Mouse (Mus musculus) neural tube, embryonic 15.5 days (tissue): ENCODE measurements around the gene Uckl1. TPM values are rescaled to one million over a fixed set of nuclear protein-coding genes. Genes with fewer than 3 reads are reported as not detected.
A peak's percentile ranks its signal among the peaks of the same experiment; 100 is the strongest.

Experiments
- ATAC-seq: fragments of 200-750 bp; cut with Nextera tagmentation; 2 replicates; pipeline ENCODE4 v1.8.0; 2017; ENCODE audit warnings: mild to moderate bottlenecking, moderate TSS enrichment, moderate library complexity; ENCODE audit not compliant: low FRiP score
- H3K27ac ChIP-seq: fragments of 300-500 bp; sonication (generic); replicated peaks from 2 replicates; pipeline ENCODE4 v1.5.1; 2015; ENCODE audit warnings: mild to moderate bottlenecking, inconsistent platforms
- H3K27me3 ChIP-seq: fragments of 300-500 bp; sonication (generic); replicated peaks from 2 replicates; pipeline ENCODE4 v1.6.1; 2015; ENCODE audit warnings: inconsistent platforms
- H3K36me3 ChIP-seq: fragments of 300-500 bp; sonication (generic); 2 replicates; pipeline ENCODE4 v1.6.1; 2015; ENCODE audit warnings: inconsistent platforms
- H3K4me1 ChIP-seq: fragments of 300-500 bp; sonication (generic); 2 replicates; pipeline ENCODE4 v1.6.1; 2015; ENCODE audit warnings: inconsistent platforms
- H3K4me2 ChIP-seq: fragments of 300-500 bp; sonication (generic); 2 replicates; pipeline ENCODE4 v1.6.1; 2015; ENCODE audit warnings: inconsistent platforms, mild to moderate bottlenecking, moderate library complexity
- H3K4me3 ChIP-seq: fragments of 300-500 bp; sonication (generic); replicated peaks from 2 replicates; pipeline ENCODE4 v1.5.1; 2015; ENCODE audit warnings: mild to moderate bottlenecking, inconsistent platforms
- H3K9ac ChIP-seq: fragments of 300-500 bp; sonication (generic); replicated peaks from 2 replicates; pipeline ENCODE4 v1.6.1; 2015; ENCODE audit warnings: mild to moderate bottlenecking, inconsistent platforms
- H3K9me3 ChIP-seq: fragments of 300-500 bp; sonication (generic); replicated peaks from 2 replicates; pipeline ENCODE4 v1.6.1; 2016; ENCODE audit warnings: inconsistent platforms
- WGBS: fragments of 180-500 bp; shearing (Covaris S2); methylation state at CpG from one replicate; pipeline ENCODE4 v1.1.7; 2015; ENCODE audit warnings: mixed read lengths; 5-methylcytosine and 5-hydroxymethylcytosine counted together
- polyA plus RNA-seq: library from polyadenylated mRNA; unstranded; fragments of >200 nt; fragmentation: Nextera tagmentation; extraction: Ambion mirVana; gene quantifications from 2 replicates; pipeline ENCODE4 v1.2.1, GENCODE M21; 2015

The Uckl1 gene
- polyA plus RNA-seq, 1 experiment from 2014 or later: 66.7 TPM

DNA sequence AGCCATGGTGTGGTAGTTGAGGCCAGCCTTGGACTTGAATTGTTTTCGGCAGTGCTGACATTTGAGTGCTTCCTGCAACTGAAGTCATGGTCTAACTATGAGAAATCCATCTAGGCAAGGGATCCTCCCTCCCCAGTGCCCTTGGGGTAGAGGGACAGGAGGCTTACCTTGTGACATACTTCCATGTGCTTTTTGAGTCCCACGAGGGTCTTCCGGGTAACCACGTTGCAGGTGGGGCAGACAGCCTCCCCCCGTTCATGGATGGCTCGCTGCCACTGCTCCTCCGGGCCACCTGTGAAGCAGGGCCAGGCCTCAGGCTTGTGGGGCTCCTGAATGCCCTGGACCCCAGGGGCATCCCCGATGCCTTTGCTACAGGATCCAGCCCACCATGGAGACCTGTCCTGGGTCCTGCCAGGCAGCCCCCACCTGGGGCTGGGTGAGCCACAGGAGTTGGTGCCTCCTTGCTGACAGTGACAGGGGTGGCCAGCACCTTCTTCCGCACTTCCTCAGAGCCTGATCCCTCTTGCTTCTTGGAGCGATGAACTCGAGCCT is 3.6 kb upstream of the Uckl1 start:
- H3K4me1 ChIP-seq: peaks cover 28% of the 10 kb centered on the region
- peaks cover 73% of the 10 kb centered on the region for H3K36me3 ChIP-seq
- no peak overlapping the region for H3K4me3 ChIP-seq
- no peak overlapping the region for H3K4me2 ChIP-seq
- 95% methylated on average over 11 of the region's 11 CpGs for WGBS
- no peak overlapping the region for H3K9ac ChIP-seq
- H3K9me3 ChIP-seq: no peaks in the 10 kb centered on the region
- no peaks in the 10 kb centered on the region for H3K27me3 ChIP-seq
- H3K27ac ChIP-seq: no peak overlapping the region
- no peak for ATAC-seq

DNA sequence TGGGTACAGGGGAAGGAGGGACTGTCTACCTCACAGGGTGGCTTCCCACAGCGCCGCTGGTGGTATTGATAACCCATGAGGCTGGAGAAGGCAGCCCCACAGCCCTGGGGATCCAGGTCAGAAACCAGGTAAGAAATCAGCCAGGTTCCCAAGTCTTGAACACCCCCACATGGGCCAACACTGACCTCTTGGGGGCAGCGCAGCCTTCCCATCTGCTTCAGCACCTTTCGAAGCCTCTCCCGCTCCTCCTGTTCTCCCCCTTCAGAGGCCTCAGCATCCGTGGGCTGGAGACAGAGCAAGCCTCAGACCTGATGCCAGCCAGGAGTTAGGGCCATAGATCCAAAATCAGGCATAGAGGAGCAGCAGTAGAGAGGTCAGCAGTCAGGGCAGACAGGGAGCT is 3.1 kb upstream of the Uckl1 start:
- no peak for ATAC-seq
- H3K36me3 ChIP-seq: peaks cover 76% of the 10 kb centered on the region
- no peak overlapping the region for H3K9ac ChIP-seq
- no peaks in the 10 kb centered on the region for H3K9me3 ChIP-seq
- H3K4me1 ChIP-seq: peaks cover 23% of the 10 kb centered on the region
- 89% methylated on average over 6 of the region's 6 CpGs for WGBS
- H3K27ac ChIP-seq: no peak overlapping the region
- no peak overlapping the region for H3K4me2 ChIP-seq
- no peaks in the 10 kb centered on the region for H3K27me3 ChIP-seq
- no peak overlapping the region for H3K4me3 ChIP-seq

DNA sequence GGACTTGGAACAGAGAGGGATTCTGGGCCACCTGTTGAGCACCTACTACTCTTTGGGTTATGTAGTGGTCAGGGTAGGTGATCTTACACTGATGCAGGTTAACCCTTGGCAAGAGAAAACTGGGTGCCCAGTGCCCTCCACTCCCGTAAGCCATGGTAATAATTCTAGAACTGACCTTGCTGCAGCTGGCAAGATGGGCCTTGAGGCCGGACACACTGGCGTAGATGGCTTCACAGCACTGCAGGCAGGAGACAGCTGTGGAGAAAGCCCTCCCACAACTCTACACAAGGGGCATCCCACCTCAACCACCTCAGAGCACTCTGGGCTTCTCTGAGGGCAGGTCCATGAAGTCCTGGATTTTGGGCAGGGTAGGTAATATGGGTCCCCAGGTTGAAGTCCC is 1.4 kb upstream of the Uckl1 start:
- no peak for ATAC-seq
- peaks cover 76% of the 10 kb centered on the region for H3K36me3 ChIP-seq
- H3K9me3 ChIP-seq: no peaks in the 10 kb centered on the region
- WGBS: 98% methylated on average over 3 of the region's 3 CpGs
- H3K9ac ChIP-seq: no peak overlapping the region
- H3K4me2 ChIP-seq: no peak overlapping the region
- peaks cover 29% of the 10 kb centered on the region for H3K4me1 ChIP-seq
- H3K4me3 ChIP-seq: no peak overlapping the region
- no peaks in the 10 kb centered on the region for H3K27me3 ChIP-seq
- no peak overlapping the region for H3K27ac ChIP-seq

DNA sequence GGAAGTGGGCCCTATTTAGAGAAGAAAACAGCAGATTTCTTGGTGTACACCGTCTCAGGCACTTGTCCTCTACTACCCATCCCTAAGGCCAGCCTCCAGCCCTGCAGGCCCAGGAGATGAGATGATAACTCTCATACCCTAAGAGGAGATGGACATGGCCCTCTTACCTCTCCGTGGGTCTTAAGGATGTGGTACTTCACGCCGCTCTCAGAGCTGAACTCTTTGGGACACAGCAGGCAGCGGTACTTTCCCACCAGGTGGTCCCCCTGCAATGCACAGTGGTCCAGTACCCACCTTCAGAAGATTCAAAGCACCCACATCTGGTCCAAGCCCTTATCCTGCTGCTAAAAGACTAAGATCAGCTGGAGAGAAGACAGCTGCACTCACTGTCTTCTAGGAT is 814 bp upstream of the Uckl1 start:
- no peak for ATAC-seq
- no peak overlapping the region for H3K4me2 ChIP-seq
- no peaks in the 10 kb centered on the region for H3K27me3 ChIP-seq
- H3K9ac ChIP-seq: no peak overlapping the region
- peaks cover 72% of the 10 kb centered on the region for H3K36me3 ChIP-seq
- H3K27ac ChIP-seq: no peak overlapping the region
- WGBS: 92% methylated on average over 5 of the region's 5 CpGs
- H3K9me3 ChIP-seq: no peaks in the 10 kb centered on the region
- H3K4me3 ChIP-seq: no peak overlapping the region
- H3K4me1 ChIP-seq: peaks cover 29% of the 10 kb centered on the region

DNA sequence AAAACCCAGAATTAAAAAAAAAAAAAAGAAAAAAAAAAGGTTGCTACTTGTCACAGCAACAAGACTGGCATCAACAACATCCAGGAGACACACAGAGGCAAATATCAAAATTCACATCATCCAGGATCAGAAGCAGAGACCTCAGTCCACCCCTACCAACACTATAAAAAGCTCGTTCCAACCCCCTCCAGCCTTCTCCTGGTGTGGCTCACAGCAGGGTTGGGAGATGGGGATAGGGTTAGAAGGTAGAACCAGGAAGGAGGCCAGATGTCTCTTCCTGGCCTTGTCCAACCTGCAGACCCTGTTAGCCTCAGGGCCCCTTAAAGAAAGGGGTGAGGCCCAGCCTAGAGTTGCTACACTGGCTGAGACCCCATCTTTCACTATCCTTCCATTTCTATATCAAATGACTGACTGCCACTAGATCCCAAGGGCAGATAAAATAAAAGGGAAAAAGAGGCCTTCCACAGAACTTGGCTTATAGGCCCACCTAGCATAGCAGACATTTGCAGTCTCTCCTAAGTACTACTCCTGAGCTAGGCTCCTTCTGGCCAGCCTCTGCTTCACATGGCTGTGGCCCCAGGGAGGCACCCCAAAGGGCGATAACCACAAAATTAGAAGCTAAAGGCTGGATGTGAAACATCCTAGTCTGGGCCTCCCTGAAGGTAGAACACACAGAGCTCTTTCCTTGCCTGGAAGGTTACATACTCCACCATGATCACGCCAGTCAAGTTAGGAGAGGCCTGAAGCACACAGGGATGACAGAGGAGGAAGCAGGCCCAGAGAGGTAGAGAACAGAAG is 1.0 kb downstream of the Uckl1 start:
- WGBS: 87% methylated on average over 3 of the region's 3 CpGs
- Histone ChIP-seq H3K9me3 (no peaks in the 10 kb centered on the region), H3K4me1 (peaks cover 38% of the 10 kb centered on the region), H3K36me3 (peaks cover 53% of the 10 kb centered on the region), H3K27ac (no peak overlapping the region), H3K4me3 (no peak overlapping the region), H3K27me3 (no peaks in the 10 kb centered on the region), H3K4me2 (no peak overlapping the region), H3K9ac (no peak overlapping the region)
- no peak for ATAC-seq

DNA sequence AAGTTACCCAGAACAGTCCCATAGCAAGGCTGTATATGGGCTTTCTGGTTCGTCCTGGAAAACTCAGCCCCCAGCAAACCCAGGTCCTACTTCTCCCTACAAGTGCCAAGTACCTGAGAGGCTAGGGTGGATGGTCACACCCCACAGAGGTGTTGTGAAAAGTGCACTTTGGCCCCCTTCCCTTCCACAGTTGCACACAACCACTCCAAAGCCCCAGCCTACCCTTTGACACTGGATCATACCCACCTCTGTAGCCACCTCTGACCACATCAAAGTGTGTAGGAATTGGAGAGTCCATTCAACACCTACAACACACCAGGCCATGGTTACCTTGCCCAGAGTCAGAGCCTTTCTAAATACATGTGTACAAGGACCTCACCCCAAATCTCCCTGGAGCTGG is 1.8 kb downstream of the Uckl1 start:
- H3K4me2 ChIP-seq: no peak overlapping the region
- H3K9me3 ChIP-seq: no peaks in the 10 kb centered on the region
- no peak for ATAC-seq
- 82% methylated on average over 1 of the region's 1 CpGs for WGBS
- no peak overlapping the region for H3K4me3 ChIP-seq
- peaks cover 44% of the 10 kb centered on the region for H3K4me1 ChIP-seq
- no peaks in the 10 kb centered on the region for H3K27me3 ChIP-seq
- H3K27ac ChIP-seq: no peak overlapping the region; the same call in 1 of the 2 replicates
- no peak overlapping the region for H3K9ac ChIP-seq
- H3K36me3 ChIP-seq: peaks cover 46% of the 10 kb centered on the region

DNA sequence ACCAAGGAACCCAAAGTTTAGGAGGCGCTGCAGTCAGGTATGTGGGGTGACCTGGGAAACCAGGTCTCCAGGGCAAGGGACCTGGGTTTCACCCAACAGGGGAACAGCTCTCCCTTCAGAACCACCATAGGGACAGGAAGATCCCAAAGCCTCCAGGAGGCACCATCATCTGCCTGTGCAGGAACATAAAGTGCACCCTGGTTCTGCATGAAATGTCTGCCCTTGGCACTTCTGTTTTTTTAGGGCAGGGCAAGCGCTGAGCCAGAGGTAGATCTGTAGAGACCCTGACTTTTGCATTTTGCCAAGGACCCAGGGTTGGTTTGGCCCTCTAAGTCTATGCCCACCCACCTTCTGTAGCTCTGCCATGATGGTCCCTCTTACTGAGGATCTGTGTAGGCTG is 2.3 kb downstream of the Uckl1 start:
- peak overlapping the region; percentile 91 for H3K27ac ChIP-seq
- H3K4me3 ChIP-seq: peak overlapping the region; percentile 60; the same call in 1 of the 2 replicates
- WGBS: 93% methylated on average over 2 of the region's 2 CpGs
- no peak overlapping the region for H3K9ac ChIP-seq
- H3K9me3 ChIP-seq: no peaks in the 10 kb centered on the region
- no peak for ATAC-seq
- peaks cover 49% of the 10 kb centered on the region for H3K4me1 ChIP-seq
- peaks cover 42% of the 10 kb centered on the region for H3K36me3 ChIP-seq
- no peaks in the 10 kb centered on the region for H3K27me3 ChIP-seq
- H3K4me2 ChIP-seq: peak overlapping the region; percentile 91

DNA sequence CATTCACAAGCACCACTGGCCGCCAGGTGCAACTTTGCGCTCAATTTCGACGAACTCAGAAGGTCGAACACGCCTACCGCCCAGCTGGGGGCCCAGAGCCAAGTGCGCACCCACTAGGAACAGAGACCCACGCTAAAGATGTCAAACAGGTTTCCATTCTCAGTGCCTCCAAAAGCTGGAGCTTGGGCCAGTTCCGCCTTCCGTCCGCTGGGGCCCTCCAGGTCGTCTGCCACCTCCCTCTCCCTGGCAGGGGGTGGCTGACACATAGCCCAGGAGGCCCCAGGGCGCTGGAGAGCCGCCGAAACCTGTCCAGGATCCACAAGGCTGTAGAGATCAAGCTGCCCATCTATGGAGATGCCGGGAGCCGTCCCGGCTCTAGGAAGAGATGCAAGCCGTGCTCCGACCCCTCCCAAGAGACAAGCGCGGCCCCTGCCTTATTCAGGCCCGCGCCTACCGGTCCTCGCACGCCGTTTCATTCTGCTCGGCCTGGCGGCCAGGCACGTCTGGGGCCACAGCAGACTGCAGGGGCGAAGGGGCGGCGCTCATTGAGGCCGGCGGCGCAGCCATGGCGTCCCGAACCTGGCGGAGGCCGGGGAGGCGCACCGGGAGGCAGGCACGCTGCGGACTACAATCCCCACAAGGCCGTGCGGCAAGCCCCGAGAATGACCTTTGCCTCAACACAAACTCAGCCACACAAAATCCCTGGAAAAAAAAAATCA is 3.1 kb downstream of the Uckl1 start:
- H3K4me3 ChIP-seq: peak overlapping the region; percentile 60
- H3K27me3 ChIP-seq: no peaks in the 10 kb centered on the region
- H3K27ac ChIP-seq: peak overlapping the region; percentile 91
- peaks cover 34% of the 10 kb centered on the region for H3K36me3 ChIP-seq
- peak; percentile 80 for ATAC-seq
- H3K9ac ChIP-seq: peak overlapping the region; percentile 86
- H3K4me2 ChIP-seq: peak overlapping the region; percentile 91
- WGBS: under 1% methylated on average over 49 of the region's 49 CpGs
- peaks cover 57% of the 10 kb centered on the region for H3K4me1 ChIP-seq
- H3K9me3 ChIP-seq: no peaks in the 10 kb centered on the region

DNA sequence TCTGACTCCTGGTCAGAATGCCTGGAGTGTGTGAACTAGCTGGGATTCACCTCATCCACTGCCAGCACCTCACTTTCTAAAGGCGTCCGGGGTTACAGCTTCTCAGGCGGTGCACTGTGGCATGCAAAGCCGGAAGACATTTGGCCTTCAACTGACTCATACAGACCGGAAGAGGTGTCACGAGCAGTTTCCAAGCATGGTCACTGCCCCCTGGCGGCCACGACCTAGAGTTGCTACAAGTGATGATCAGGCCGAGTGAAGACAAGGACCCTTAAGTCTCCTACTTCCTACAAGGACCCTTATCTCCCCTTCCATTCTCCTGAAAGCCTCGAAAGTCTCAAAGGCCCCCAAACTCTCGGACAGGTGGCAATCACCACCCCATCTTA is 3.7 kb downstream of the Uckl1 start:
- Histone ChIP-seq H3K9ac (peak overlapping the region; percentile 86), H3K36me3 (peaks cover 29% of the 10 kb centered on the region), H3K4me1 (peaks cover 57% of the 10 kb centered on the region), H3K27ac (peak overlapping the region; percentile 91), H3K9me3 (no peaks in the 10 kb centered on the region), H3K4me2 (peak overlapping the region; percentile 91), H3K4me3 (peak overlapping the region; percentile 60), H3K27me3 (no peaks in the 10 kb centered on the region)
- peak; percentile 86 for ATAC-seq
- 1% methylated on average over 11 of the region's 11 CpGs for WGBS

DNA sequence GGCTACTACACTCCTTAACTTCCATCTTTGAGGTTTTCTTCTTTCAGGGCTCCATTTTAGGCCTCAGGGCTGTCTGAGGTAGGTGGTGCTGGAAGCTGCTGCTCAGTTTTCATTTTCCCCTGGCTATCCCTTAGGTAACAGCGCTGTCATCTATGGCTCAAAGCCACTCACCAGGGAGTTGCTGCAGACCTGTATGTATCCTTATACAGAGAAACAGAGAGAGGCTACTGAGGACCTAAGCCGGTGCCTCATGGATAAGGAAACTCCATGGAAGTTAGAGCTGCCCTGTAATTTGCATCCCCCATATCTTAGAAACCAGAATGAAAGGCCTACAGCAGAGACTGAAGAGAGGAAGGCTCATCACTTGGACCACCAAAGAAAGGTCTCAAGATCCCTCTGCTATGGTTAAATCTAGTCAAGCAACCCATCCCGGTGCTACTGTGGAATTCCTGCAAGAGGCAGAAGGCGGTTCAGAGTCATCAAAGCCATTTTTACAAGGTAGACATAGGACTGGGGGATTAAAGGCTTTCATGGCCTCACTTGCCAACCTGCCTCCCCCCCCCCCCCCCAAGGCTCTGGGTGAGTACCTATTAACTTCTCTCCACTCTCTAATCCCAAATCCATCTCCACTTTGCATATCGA is 4.4 kb downstream of the Uckl1 start:
- Histone ChIP-seq H3K4me2 (peak overlapping the region; percentile 91), H3K9ac (peak overlapping the region; percentile 86), H3K27me3 (no peaks in the 10 kb centered on the region), H3K9me3 (no peaks in the 10 kb centered on the region), H3K27ac (peak overlapping the region; percentile 91), H3K4me3 (peak overlapping the region; percentile 60), H3K4me1 (peaks cover 57% of the 10 kb centered on the region), H3K36me3 (peaks cover 21% of the 10 kb centered on the region)
- WGBS: 80% methylated on average over 5 of the region's 5 CpGs
- no peak for ATAC-seq

DNA sequence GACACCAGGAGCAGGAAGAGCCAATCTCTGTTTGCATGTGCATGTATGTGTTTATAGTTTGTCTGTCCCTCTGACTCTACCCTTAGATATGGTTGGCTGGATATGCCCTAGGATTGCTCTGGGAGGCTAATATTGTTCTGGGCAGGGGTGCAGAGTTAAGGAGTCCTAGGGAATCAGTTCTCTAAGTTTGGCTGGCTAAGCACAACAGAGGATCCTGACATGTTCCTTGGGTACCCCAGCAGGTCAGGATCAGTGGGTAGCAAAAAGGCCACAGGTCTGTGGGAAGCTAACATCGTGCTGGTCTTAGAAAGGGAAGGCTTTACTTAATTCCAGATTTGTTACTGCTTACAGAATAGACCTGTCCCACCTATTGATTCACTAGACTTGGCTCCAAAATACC is 5.0 kb downstream of the Uckl1 start:
- Histone ChIP-seq H3K4me1 (peaks cover 57% of the 10 kb centered on the region), H3K4me3 (no peak overlapping the region), H3K27me3 (no peaks in the 10 kb centered on the region), H3K36me3 (peaks cover 16% of the 10 kb centered on the region), H3K9me3 (no peaks in the 10 kb centered on the region), H3K9ac (no peak overlapping the region), H3K27ac (no peak overlapping the region), H3K4me2 (no peak overlapping the region)
- WGBS: 91% methylated on average over 1 of the region's 1 CpGs
- no peak for ATAC-seq
